Mouse (Mus musculus) kidney, postnatal 0 days (tissue): ENCODE results near the gene Gm45837. TPM values are rescaled to one million over a fixed set of nuclear protein-coding genes. Genes with fewer than 3 reads are reported as not detected.
A peak's percentile ranks its signal among the peaks of the same experiment; 100 is the strongest.

Source experiments
- ATAC-seq: fragments of 200-750 bp; cut with Nextera tagmentation; replicated peaks from 2 replicates; pipeline ENCODE4 v1.8.0; 2017; ENCODE audit warnings: low read depth, moderate number of reproducible peaks, moderate TSS enrichment, moderate library complexity; ENCODE audit not compliant: low FRiP score
- DNase-seq: peaks from one replicate; pipeline ENCODE4 v3.0.0-alpha.2; 2016; ENCODE audit warnings: low spot score
- H3K27ac ChIP-seq: fragments of 300-500 bp; sonication (generic); 2 replicates; pipeline ENCODE4 v1.5.1; 2014; ENCODE audit warnings: mild to moderate bottlenecking
- H3K27me3 ChIP-seq: fragments of 300-500 bp; sonication (generic); 2 replicates; pipeline ENCODE4 v1.6.1; 2014; ENCODE audit warnings: low read length, mixed read lengths; ENCODE audit not compliant: insufficient read depth
- H3K36me3 ChIP-seq: fragments of 300-500 bp; sonication (generic); 2 replicates; pipeline ENCODE4 v1.6.1; 2014; ENCODE audit warnings: low read length, mixed read lengths; ENCODE audit not compliant: insufficient read depth
- H3K4me1 ChIP-seq: fragments of 300-500 bp; sonication (generic); replicated peaks from 2 replicates; pipeline ENCODE4 v1.6.1; 2014; ENCODE audit warnings: antibody characterized with exemption, low read length, mixed read lengths; ENCODE audit not compliant: insufficient read depth
- H3K4me2 ChIP-seq: fragments of 300-500 bp; sonication (generic); 2 replicates; pipeline ENCODE4 v1.6.1; 2014; ENCODE audit warnings: mild to moderate bottlenecking, low read length, moderate library complexity, mixed read lengths
- H3K4me3 ChIP-seq: fragments of 300-500 bp; sonication (generic); replicated peaks from 2 replicates; pipeline ENCODE4 v1.5.1; 2014; ENCODE audit warnings: low read depth, low read length
- H3K9ac ChIP-seq: fragments of 300-500 bp; sonication (generic); 2 replicates; pipeline ENCODE4 v1.6.1; 2014; ENCODE audit warnings: low read depth, low read length
- H3K9me3 ChIP-seq: fragments of 300-500 bp; sonication (generic); replicated peaks from 2 replicates; pipeline ENCODE4 v1.6.1; 2016; ENCODE audit warnings: low read length, inconsistent platforms, mixed read lengths
- CTCF ChIP-seq: IDR thresholded peaks from 2 replicates; pipeline ENCODE4 v1.5.1; 2016; ENCODE audit warnings: antibody characterized with exemption, low read depth, mild to moderate bottlenecking, moderate library complexity
- WGBS: fragments of 180-500 bp; shearing (Covaris S2); extraction: QIAGEN DNeasy Blood & Tissue Kit; methylation state at CpG from one replicate; pipeline ENCODE4 v1.1.7; 2014; 5-methylcytosine and 5-hydroxymethylcytosine counted together
- polyA plus RNA-seq: library from polyadenylated mRNA; unstranded; fragments of >200 nt; fragmentation: Nextera tagmentation; extraction: Ambion mirVana; gene quantifications from 2 replicates; pipeline ENCODE4 v1.2.1, GENCODE M21; 2015

The Gm45837 gene
- polyA plus RNA-seq, 1 experiment from 2014 or later: 4.5 TPM

DNA sequence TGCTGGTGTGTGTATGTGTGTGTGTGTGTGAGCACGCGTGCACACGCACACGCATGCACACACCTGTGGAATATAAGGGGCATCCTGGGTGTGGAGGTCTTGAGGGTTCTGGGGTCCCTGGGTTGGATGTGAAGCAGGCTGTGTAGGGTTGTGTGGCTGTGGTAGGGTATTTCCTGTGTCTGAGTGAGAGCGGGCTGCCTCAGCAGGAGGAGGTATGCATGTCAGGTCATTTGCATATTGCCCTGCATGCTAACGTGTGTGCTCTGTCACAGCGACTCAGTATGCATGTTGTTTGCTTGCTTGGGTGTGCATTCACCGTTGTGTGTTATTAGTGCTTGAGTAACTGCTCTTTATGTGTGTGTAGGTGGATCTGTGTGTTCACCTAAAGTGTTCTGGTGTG is 12.0 kb downstream of the Gm45837 start:
- H3K4me2 ChIP-seq: no peak overlapping the region
- TF ChIP-seq CTCF: no peak

DNA sequence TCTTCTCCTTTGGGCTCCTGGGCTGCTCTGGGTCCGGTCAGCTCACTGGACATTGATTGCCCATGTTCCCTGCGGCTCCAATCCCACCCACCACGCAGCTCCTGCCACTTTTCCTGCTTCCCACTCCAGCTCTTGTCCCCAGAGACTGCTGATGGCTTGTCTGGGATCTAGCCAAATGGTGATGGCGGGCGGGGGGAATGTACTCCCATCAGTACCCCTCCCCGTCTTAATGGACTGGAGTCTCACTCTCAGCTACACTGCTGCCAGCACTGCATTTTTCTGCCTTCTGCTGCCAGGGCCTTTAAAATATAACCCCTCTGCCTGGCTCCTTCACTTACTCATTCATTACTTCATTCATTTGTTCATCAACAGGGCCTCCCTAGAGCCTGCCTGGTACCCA is 13.3 kb downstream of the Gm45837 start:
- no peaks in the 10 kb centered on the region for H3K9me3 ChIP-seq
- DNase-seq (no peak), ATAC-seq (no peak)
- H3K9ac ChIP-seq: no peak overlapping the region
- H3K27me3 ChIP-seq: no peaks in the 10 kb centered on the region
- H3K27ac ChIP-seq: no peak overlapping the region
- no peak overlapping the region for H3K4me2 ChIP-seq
- WGBS: 40% methylated on average over 6 of the region's 6 CpGs
- H3K4me3 ChIP-seq: no peak overlapping the region
- H3K36me3 ChIP-seq: no peaks in the 10 kb centered on the region
- TF ChIP-seq CTCF: no peak
- no peaks in the 10 kb centered on the region for H3K4me1 ChIP-seq

More for the DNA sequence above, 12.0 kb downstream of the Gm45837 start:
- 86% methylated on average over 8 of the region's 8 CpGs for WGBS
- Histone ChIP-seq H3K4me1 (no peaks in the 10 kb centered on the region), H3K27me3 (no peaks in the 10 kb centered on the region), H3K9me3 (no peaks in the 10 kb centered on the region), H3K4me3 (no peak overlapping the region), H3K9ac (no peak overlapping the region), H3K36me3 (no peaks in the 10 kb centered on the region), H3K27ac (no peak overlapping the region)
- ATAC-seq (no peak), DNase-seq (no peak)

DNA sequence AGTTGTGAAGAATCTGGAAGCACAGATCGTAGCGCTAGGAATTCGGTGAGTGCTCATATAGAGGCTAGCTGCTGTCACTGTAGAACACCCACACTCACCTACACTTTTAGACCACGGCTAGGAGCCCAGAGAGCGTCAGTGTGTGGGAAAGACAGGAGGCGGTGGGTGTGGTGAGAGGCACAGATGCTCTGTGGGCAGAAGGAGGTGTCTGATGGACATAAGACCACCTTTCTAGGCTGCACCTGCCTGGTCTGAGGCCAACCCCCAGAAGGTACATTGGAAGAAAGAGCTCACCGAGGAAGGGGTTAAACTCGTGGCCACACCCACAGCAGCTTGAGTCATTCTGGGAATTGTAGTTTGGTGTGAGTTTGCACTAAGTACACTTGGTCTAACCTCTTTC is 16.0 kb downstream of the Gm45837 start:
- Histone ChIP-seq H3K27ac (no peak overlapping the region), H3K9ac (no peak overlapping the region), H3K4me1 (no peaks in the 10 kb centered on the region), H3K4me2 (no peak overlapping the region), H3K36me3 (no peaks in the 10 kb centered on the region), H3K9me3 (no peaks in the 10 kb centered on the region), H3K4me3 (no peak overlapping the region), H3K27me3 (no peaks in the 10 kb centered on the region)
- ATAC-seq: no peak
- no peak for TF ChIP-seq CTCF
- WGBS: 71% methylated on average over 8 of the region's 8 CpGs
- DNase-seq: no peak

DNA sequence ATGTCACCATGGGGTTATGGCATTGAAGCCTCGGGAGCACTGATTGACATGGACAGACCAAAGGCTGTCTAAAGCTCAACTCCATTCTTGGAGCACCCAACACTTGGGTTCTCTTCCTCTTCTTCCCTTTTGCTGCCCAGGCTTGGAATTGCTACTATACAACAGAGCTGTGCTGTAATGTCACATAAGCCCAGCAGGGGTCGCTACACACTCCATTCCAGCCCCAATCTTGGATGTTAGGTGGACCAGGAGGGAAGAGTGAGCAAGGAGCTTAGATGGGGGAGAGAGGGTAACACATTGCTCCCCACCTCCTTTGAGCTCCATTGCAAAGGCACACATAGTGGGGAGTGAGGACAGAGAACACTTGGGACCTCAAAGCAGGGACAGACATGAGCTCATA is 17.1 kb downstream of the Gm45837 start:
- H3K4me2 ChIP-seq: no peak overlapping the region
- DNase-seq: peak; percentile 52
- H3K4me3 ChIP-seq: no peak overlapping the region
- no peak for ATAC-seq
- no peak overlapping the region for H3K27ac ChIP-seq
- no peaks in the 10 kb centered on the region for H3K36me3 ChIP-seq
- no peaks in the 10 kb centered on the region for H3K4me1 ChIP-seq
- no peaks in the 10 kb centered on the region for H3K27me3 ChIP-seq
- 13% methylated on average over 2 of the region's 2 CpGs for WGBS
- no peak overlapping the region for H3K9ac ChIP-seq
- TF ChIP-seq CTCF: peak; percentile 78
- H3K9me3 ChIP-seq: no peaks in the 10 kb centered on the region

DNA sequence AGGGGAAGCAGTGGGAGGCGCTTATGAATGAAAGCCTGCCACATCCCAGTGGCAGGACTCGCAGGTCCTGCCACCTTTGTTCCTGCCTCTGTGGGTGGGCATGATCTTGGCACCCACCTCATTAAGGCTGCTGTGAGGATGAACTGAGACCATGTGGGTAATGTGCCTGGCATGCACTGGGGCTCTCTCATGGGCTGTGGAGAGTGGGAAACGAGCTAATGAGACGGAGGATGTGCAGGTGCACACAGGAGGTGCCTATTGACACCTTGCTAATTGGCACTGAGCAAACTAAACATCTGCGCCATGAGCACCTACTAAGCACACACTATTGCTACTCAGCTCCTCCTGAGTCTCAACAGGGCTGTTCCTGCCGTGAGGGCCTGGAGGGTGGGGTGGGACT is 24.4 kb downstream of the Gm45837 start:
- Histone ChIP-seq H3K27me3 (no peaks in the 10 kb centered on the region), H3K27ac (no peak overlapping the region), H3K9me3 (no peaks in the 10 kb centered on the region), H3K4me3 (no peak overlapping the region), H3K4me2 (no peak overlapping the region), H3K9ac (no peak overlapping the region), H3K36me3 (no peaks in the 10 kb centered on the region), H3K4me1 (no peaks in the 10 kb centered on the region)
- no peak for DNase-seq
- ATAC-seq: no peak
- 58% methylated on average over 6 of the region's 6 CpGs for WGBS
- no peak for TF ChIP-seq CTCF

DNA sequence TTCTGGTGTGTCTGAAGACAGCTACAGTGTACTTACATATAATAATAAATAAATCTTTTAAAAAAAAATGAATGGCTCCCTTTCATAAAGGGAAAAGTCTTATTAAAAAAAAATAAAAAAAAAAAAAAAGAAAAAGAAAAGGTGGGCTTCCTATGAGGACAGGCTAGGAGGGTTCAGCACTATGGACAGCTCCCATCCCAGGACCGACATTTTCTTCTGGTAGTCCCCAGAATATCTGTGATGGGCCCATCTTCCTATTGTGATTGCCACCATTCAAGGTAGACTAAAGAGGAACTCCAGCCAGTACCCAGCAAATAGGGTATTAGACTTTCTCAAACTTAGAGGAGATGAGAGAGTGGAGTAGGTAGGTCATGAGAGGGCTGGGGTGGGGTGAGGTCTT is 27.2 kb downstream of the Gm45837 start:
- Histone ChIP-seq H3K27ac (no peak overlapping the region), H3K4me2 (no peak overlapping the region), H3K9ac (no peak overlapping the region), H3K27me3 (no peaks in the 10 kb centered on the region), H3K9me3 (no peaks in the 10 kb centered on the region), H3K4me1 (no peaks in the 10 kb centered on the region), H3K4me3 (no peak overlapping the region), H3K36me3 (no peaks in the 10 kb centered on the region)
- peak; percentile 67 for DNase-seq
- 0% methylated on average over 1 of the region's 1 CpGs for WGBS
- no peak for TF ChIP-seq CTCF
- ATAC-seq: no peak

DNA sequence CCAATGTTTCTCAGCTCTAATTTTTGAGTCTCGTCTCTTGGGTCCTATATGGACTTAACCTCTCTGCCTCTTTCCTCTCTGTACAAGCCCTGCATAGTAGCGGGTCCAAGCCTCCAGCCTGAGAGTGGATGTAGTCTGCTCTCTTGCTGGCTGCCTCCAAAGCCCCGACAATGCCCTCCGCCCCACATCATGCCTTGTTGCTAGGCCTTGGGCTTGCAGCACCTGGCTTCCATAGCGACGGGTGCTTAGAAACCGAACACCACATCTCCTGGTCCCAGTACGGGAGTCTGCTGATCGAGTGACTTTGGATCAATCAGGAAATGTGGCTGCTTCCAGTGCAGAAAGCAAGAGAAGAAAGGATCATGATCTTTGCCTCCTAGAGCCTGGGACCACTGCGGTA is 32.4 kb downstream of the Gm45837 start:
- ATAC-seq: no peak
- H3K4me2 ChIP-seq: no peak overlapping the region
- no peaks in the 10 kb centered on the region for H3K4me1 ChIP-seq
- DNase-seq: no peak
- H3K36me3 ChIP-seq: no peaks in the 10 kb centered on the region
- no peaks in the 10 kb centered on the region for H3K27me3 ChIP-seq
- H3K4me3 ChIP-seq: no peak overlapping the region
- H3K9ac ChIP-seq: no peak overlapping the region
- H3K9me3 ChIP-seq: no peaks in the 10 kb centered on the region
- H3K27ac ChIP-seq: no peak overlapping the region
- TF ChIP-seq CTCF: no peak
- WGBS: 65% methylated on average over 10 of the region's 10 CpGs
